18 mouse cellular contexts compared by ENCODE assay signal in genomic region chr2:101080231-101080630, GRCm38 (mm10).
"Had no signal": no experiment of that assay in that cellular context is flagged by ENCODE, and none has a peak within 500 bp of the region (broad histone marks: within the 10 kb centered on the region; RNA-seq: fewer than 3 reads in every experiment).

No protein-coding gene starts in this region.

- H3K9me3 ChIP-seq: midbrain, embryonic 13.5 days; midbrain, embryonic 15.5 days; neural tube, embryonic 13.5 days; neural tube, embryonic 15.5 days had no signal

- DNase-seq: lung, adult 18-20 months; lung, embryonic 14.5 days; lung, postnatal 10 days; lung, postnatal 4 days; retina, postnatal 1 day; right cerebral cortex, adult 18-20 months; right cerebral cortex, postnatal 25 days; right cerebral cortex, postnatal 4 days; spleen, adult 18-20 months; thymus, adult 18-20 months; thymus, postnatal 14 days; thymus, postnatal 36 days had no signal

- H3K4me1 ChIP-seq: midbrain, embryonic 13.5 days; midbrain, embryonic 15.5 days; neural tube, embryonic 13.5 days; neural tube, embryonic 15.5 days had no signal

- H3K27ac ChIP-seq: midbrain, embryonic 13.5 days; midbrain, embryonic 15.5 days; neural tube, embryonic 13.5 days; neural tube, embryonic 15.5 days had no signal

- H3K9ac ChIP-seq: lung, embryonic 14.5 days; midbrain, embryonic 13.5 days; midbrain, embryonic 15.5 days; neural tube, embryonic 13.5 days; neural tube, embryonic 15.5 days had no signal

- H3K4me2 ChIP-seq: lung, embryonic 14.5 days; midbrain, embryonic 11.5 days; midbrain, embryonic 13.5 days; midbrain, embryonic 15.5 days; neural tube, embryonic 13.5 days; neural tube, embryonic 15.5 days had no signal

- ATAC-seq: midbrain, embryonic 13.5 days; midbrain, embryonic 15.5 days had no signal

- H3K4me3 ChIP-seq: midbrain, embryonic 13.5 days; midbrain, embryonic 15.5 days; myocyte; neural tube, embryonic 13.5 days; neural tube, embryonic 15.5 days had no signal

- H3K27me3 ChIP-seq: midbrain, embryonic 13.5 days; midbrain, embryonic 15.5 days; neural tube, embryonic 13.5 days; neural tube, embryonic 15.5 days had no signal

- H3K36me3 ChIP-seq: midbrain, embryonic 13.5 days; midbrain, embryonic 15.5 days; neural tube, embryonic 13.5 days; neural tube, embryonic 15.5 days had no signal
